Mouse (Mus musculus): ENCODE measurements around the gene Usp29. TPM values are rescaled to one million over a fixed set of nuclear protein-coding genes. Genes with fewer than 3 reads are reported as not detected.

The Usp29 gene
- polyA plus RNA-seq, 1 experiment from 2014 or later: 41.5 TPM

GRCm38 (mm10) chr7:6797408-6797807, 67.0 kb downstream of the Usp29 start:
- no peaks in the 10 kb centered on the region for H3K27me3 ChIP-seq (ENCODE audit: control insufficient read depth, insufficient read depth, low read length)
- H3K27ac ChIP-seq (ENCODE audit: low read depth, low read length): no peak overlapping the region
- no peak overlapping the region for H3K4me2 ChIP-seq (ENCODE audit: low read depth, low read length)
- no peak overlapping the region for H3K4me3 ChIP-seq (ENCODE audit: low read depth, low read length)
- H3K9ac ChIP-seq (replicated peaks; ENCODE audit: low read depth, low read length): no peak overlapping the region
- H3K4me1 ChIP-seq (ENCODE audit: control insufficient read depth, insufficient read depth, low read length): no peaks in the 10 kb centered on the region
- no peak for ATAC-seq (ENCODE audit: low read depth)
- 79% methylated on average over 2 of the region's 2 CpGs for WGBS
- H3K36me3 ChIP-seq (ENCODE audit: control insufficient read depth, insufficient read depth, low read length): no peaks in the 10 kb centered on the region
- H3K9me3 ChIP-seq (ENCODE audit: control insufficient read depth, low read length): no peaks in the 10 kb centered on the region

- ATAC-seq (ENCODE audit: low read depth): no peak
- H3K4me2 ChIP-seq (ENCODE audit: low read depth, low read length): no peak overlapping the region
- no peaks in the 10 kb centered on the region for H3K4me1 ChIP-seq (ENCODE audit: control insufficient read depth, insufficient read depth, low read length)
- no peak overlapping the region for H3K9ac ChIP-seq (replicated peaks; ENCODE audit: low read depth, low read length)
- no peaks in the 10 kb centered on the region for H3K9me3 ChIP-seq (ENCODE audit: control insufficient read depth, low read length)
- no peaks in the 10 kb centered on the region for H3K27me3 ChIP-seq (ENCODE audit: control insufficient read depth, insufficient read depth, low read length)
- no peak overlapping the region for H3K4me3 ChIP-seq (ENCODE audit: low read depth, low read length)
- H3K36me3 ChIP-seq (ENCODE audit: control insufficient read depth, insufficient read depth, low read length): no peaks in the 10 kb centered on the region
- H3K27ac ChIP-seq (ENCODE audit: low read depth, low read length): no peak overlapping the region
- 40% methylated on average over 9 of the region's 9 CpGs for WGBS
Measured at GRCm38 (mm10) chr7:6799105-6799805, 68.9 kb downstream of the Usp29 start.

GRCm38 (mm10) chr7:6800586-6801441, 70.4 kb downstream of the Usp29 start:
- ATAC-seq (ENCODE audit: low read depth): no peak
- Histone ChIP-seq H3K4me3 (ENCODE audit: low read depth, low read length) (no peak overlapping the region), H3K4me1 (ENCODE audit: control insufficient read depth, insufficient read depth, low read length) (no peaks in the 10 kb centered on the region), H3K27me3 (ENCODE audit: control insufficient read depth, insufficient read depth, low read length) (no peaks in the 10 kb centered on the region), H3K9ac (replicated peaks; ENCODE audit: low read depth, low read length) (no peak overlapping the region), H3K36me3 (ENCODE audit: control insufficient read depth, insufficient read depth, low read length) (no peaks in the 10 kb centered on the region), H3K9me3 (ENCODE audit: control insufficient read depth, low read length) (no peaks in the 10 kb centered on the region), H3K27ac (ENCODE audit: low read depth, low read length) (no peak overlapping the region), H3K4me2 (ENCODE audit: low read depth, low read length) (no peak overlapping the region)
- WGBS: 72% methylated on average over 12 of the region's 12 CpGs

GRCm38 (mm10) chr7:6801642-6802041, 71.3 kb downstream of the Usp29 start:
- no peak overlapping the region for H3K27ac ChIP-seq (ENCODE audit: low read depth, low read length)
- H3K27me3 ChIP-seq (ENCODE audit: control insufficient read depth, insufficient read depth, low read length): no peaks in the 10 kb centered on the region
- no peaks in the 10 kb centered on the region for H3K36me3 ChIP-seq (ENCODE audit: control insufficient read depth, insufficient read depth, low read length)
- H3K9me3 ChIP-seq (ENCODE audit: control insufficient read depth, low read length): no peaks in the 10 kb centered on the region
- no peaks in the 10 kb centered on the region for H3K4me1 ChIP-seq (ENCODE audit: control insufficient read depth, insufficient read depth, low read length)
- H3K4me3 ChIP-seq (ENCODE audit: low read depth, low read length): no peak overlapping the region
- WGBS: 91% methylated on average over 6 of the region's 6 CpGs
- H3K9ac ChIP-seq (replicated peaks; ENCODE audit: low read depth, low read length): no peak overlapping the region
- H3K4me2 ChIP-seq (ENCODE audit: low read depth, low read length): no peak overlapping the region
- ATAC-seq (ENCODE audit: low read depth): no peak

GRCm38 (mm10) chr7:6810556-6810955, 80.2 kb downstream of the Usp29 start:
- WGBS: 10% methylated on average over 3 of the region's 3 CpGs
- H3K9me3 ChIP-seq (ENCODE audit: control insufficient read depth, low read length): no peaks in the 10 kb centered on the region
- no peaks in the 10 kb centered on the region for H3K36me3 ChIP-seq (ENCODE audit: control insufficient read depth, insufficient read depth, low read length)
- no peaks in the 10 kb centered on the region for H3K27me3 ChIP-seq (ENCODE audit: control insufficient read depth, insufficient read depth, low read length)
- H3K4me1 ChIP-seq (ENCODE audit: control insufficient read depth, insufficient read depth, low read length): peaks cover 4% of the 10 kb centered on the region; the same call in 1 of the 2 replicates
- ATAC-seq (ENCODE audit: low read depth): peak; percentile 90
- H3K4me3 ChIP-seq (ENCODE audit: low read depth, low read length): no peak overlapping the region
- no peak overlapping the region for H3K27ac ChIP-seq (ENCODE audit: low read depth, low read length)
- no peak overlapping the region for H3K4me2 ChIP-seq (ENCODE audit: low read depth, low read length)
- no peak overlapping the region for H3K9ac ChIP-seq (replicated peaks; ENCODE audit: low read depth, low read length)

- Histone ChIP-seq H3K9me3 (ENCODE audit: control insufficient read depth, low read length) (no peaks in the 10 kb centered on the region), H3K4me1 (ENCODE audit: control insufficient read depth, insufficient read depth, low read length) (peaks cover 4% of the 10 kb centered on the region; the same call in 1 of the 2 replicates), H3K36me3 (ENCODE audit: control insufficient read depth, insufficient read depth, low read length) (no peaks in the 10 kb centered on the region), H3K4me2 (ENCODE audit: low read depth, low read length) (no peak overlapping the region), H3K27me3 (ENCODE audit: control insufficient read depth, insufficient read depth, low read length) (no peaks in the 10 kb centered on the region), H3K27ac (ENCODE audit: low read depth, low read length) (no peak overlapping the region), H3K4me3 (ENCODE audit: low read depth, low read length) (no peak overlapping the region), H3K9ac (replicated peaks; ENCODE audit: low read depth, low read length) (no peak overlapping the region)
- 40% methylated on average over 8 of the region's 8 CpGs for WGBS
- ATAC-seq (ENCODE audit: low read depth): no peak
Measured at GRCm38 (mm10) chr7:6814971-6815370, 84.6 kb downstream of the Usp29 start.

GRCm38 (mm10) chr7:6816706-6817376, 86.5 kb downstream of the Usp29 start:
- 69% methylated on average over 5 of the region's 5 CpGs for WGBS
- H3K4me2 ChIP-seq (ENCODE audit: low read depth, low read length): no peak overlapping the region
- peak; percentile 72 for ATAC-seq (ENCODE audit: low read depth)
- no peak overlapping the region for H3K27ac ChIP-seq (ENCODE audit: low read depth, low read length)
- H3K27me3 ChIP-seq (ENCODE audit: control insufficient read depth, insufficient read depth, low read length): no peaks in the 10 kb centered on the region
- H3K4me3 ChIP-seq (ENCODE audit: low read depth, low read length): no peak overlapping the region
- H3K36me3 ChIP-seq (ENCODE audit: control insufficient read depth, insufficient read depth, low read length): no peaks in the 10 kb centered on the region
- no peaks in the 10 kb centered on the region for H3K9me3 ChIP-seq (ENCODE audit: control insufficient read depth, low read length)
- no peaks in the 10 kb centered on the region for H3K4me1 ChIP-seq (ENCODE audit: control insufficient read depth, insufficient read depth, low read length)
- H3K9ac ChIP-seq (replicated peaks; ENCODE audit: low read depth, low read length): no peak overlapping the region

- no peak overlapping the region for H3K4me2 ChIP-seq (ENCODE audit: low read depth, low read length)
- no peaks in the 10 kb centered on the region for H3K27me3 ChIP-seq (ENCODE audit: control insufficient read depth, insufficient read depth, low read length)
- no peak overlapping the region for H3K4me3 ChIP-seq (ENCODE audit: low read depth, low read length)
- no peaks in the 10 kb centered on the region for H3K4me1 ChIP-seq (ENCODE audit: control insufficient read depth, insufficient read depth, low read length)
- ATAC-seq (ENCODE audit: low read depth): no peak
- H3K9ac ChIP-seq (replicated peaks; ENCODE audit: low read depth, low read length): no peak overlapping the region
- 86% methylated on average over 6 of the region's 6 CpGs for WGBS
- H3K27ac ChIP-seq (ENCODE audit: low read depth, low read length): no peak overlapping the region
- H3K9me3 ChIP-seq (ENCODE audit: control insufficient read depth, low read length): no peaks in the 10 kb centered on the region
- no peaks in the 10 kb centered on the region for H3K36me3 ChIP-seq (ENCODE audit: control insufficient read depth, insufficient read depth, low read length)
Measured at GRCm38 (mm10) chr7:6820296-6820695, 89.9 kb downstream of the Usp29 start.

GRCm38 (mm10) chr7:6822633-6823032, 92.3 kb downstream of the Usp29 start:
- H3K4me3 ChIP-seq (ENCODE audit: low read depth, low read length): no peak overlapping the region
- no peaks in the 10 kb centered on the region for H3K36me3 ChIP-seq (ENCODE audit: control insufficient read depth, insufficient read depth, low read length)
- H3K4me1 ChIP-seq (ENCODE audit: control insufficient read depth, insufficient read depth, low read length): no peaks in the 10 kb centered on the region
- no peaks in the 10 kb centered on the region for H3K9me3 ChIP-seq (ENCODE audit: control insufficient read depth, low read length)
- no peak overlapping the region for H3K4me2 ChIP-seq (ENCODE audit: low read depth, low read length)
- 31% methylated on average over 4 of the region's 4 CpGs for WGBS
- no peaks in the 10 kb centered on the region for H3K27me3 ChIP-seq (ENCODE audit: control insufficient read depth, insufficient read depth, low read length)
- H3K27ac ChIP-seq (ENCODE audit: low read depth, low read length): no peak overlapping the region
- H3K9ac ChIP-seq (replicated peaks; ENCODE audit: low read depth, low read length): no peak overlapping the region
- ATAC-seq (ENCODE audit: low read depth): no peak
